Mouse (Mus musculus) thymus, postnatal 0 days (tissue): Measurements from ENCODE around the gene Nup107. TPM values are rescaled to one million over a fixed set of nuclear protein-coding genes. Genes with fewer than 3 reads are reported as not detected.

Source experiments
- DNase-seq: peaks from one replicate; pipeline ENCODE4 v3.0.0-alpha.2; 2015; ENCODE audit warnings: low spot score
- polyA plus RNA-seq: library from polyadenylated mRNA; unstranded; fragments of >200 nt; fragmentation: Nextera tagmentation; extraction: Ambion mirVana; gene quantifications from 2 replicates; pipeline ENCODE4 v1.2.1, GENCODE M21; 2015

The Nup107 gene
- polyA plus RNA-seq, result 73.7 and 81.7 TPM in 2 replicates

- peak; percentile 100 for DNase-seq
Measured at GRCm38 (mm10) chr10:117792141-117793091, at the start of gene Nup107. Gene Nup107, minus strand, starts transcription at chr10:117792705.

- no peak for DNase-seq
Measured at GRCm38 (mm10) chr10:117841765-117842164, 49.3 kb upstream of the Nup107 start.

- no peak for DNase-seq
Measured at GRCm38 (mm10) chr10:117840431-117840995, 48.0 kb upstream of the Nup107 start.

GRCm38 (mm10) chr10:117839737-117840136 is 47.2 kb upstream of the Nup107 start:
- no peak for DNase-seq

- DNase-seq, result no peak
Measured at GRCm38 (mm10) chr10:117838924-117839323, 46.4 kb upstream of the Nup107 start.

GRCm38 (mm10) chr10:117836354-117836753 is 43.8 kb upstream of the Nup107 start:
- peak; percentile 60 for DNase-seq

GRCm38 (mm10) chr10:117835453-117835852 is 42.9 kb upstream of the Nup107 start:
- DNase-seq, result no peak

GRCm38 (mm10) chr10:117830797-117831196 is 38.3 kb upstream of the Nup107 start:
- DNase-seq, result no peak

- no peak for DNase-seq
Measured at GRCm38 (mm10) chr10:117829472-117830155, 37.1 kb upstream of the Nup107 start.

- no peak for DNase-seq
Measured at GRCm38 (mm10) chr10:117829022-117829421, 36.5 kb upstream of the Nup107 start.

- DNase-seq, result no peak
Measured at GRCm38 (mm10) chr10:117828536-117828935, 36.0 kb upstream of the Nup107 start.

GRCm38 (mm10) chr10:117824647-117825046 is 32.1 kb upstream of the Nup107 start:
- no peak for DNase-seq

- no peak for DNase-seq
Measured at GRCm38 (mm10) chr10:117824139-117824538, 31.6 kb upstream of the Nup107 start.

GRCm38 (mm10) chr10:117823321-117823720 is 30.8 kb upstream of the Nup107 start:
- DNase-seq, result no peak

- no peak for DNase-seq
Measured at GRCm38 (mm10) chr10:117818600-117818999, 26.1 kb upstream of the Nup107 start.

GRCm38 (mm10) chr10:117816721-117817120 is 24.2 kb upstream of the Nup107 start:
- no peak for DNase-seq

GRCm38 (mm10) chr10:117812501-117812900 is 20.0 kb upstream of the Nup107 start:
- DNase-seq, result no peak

GRCm38 (mm10) chr10:117811555-117811954 is 19.1 kb upstream of the Nup107 start:
- no peak for DNase-seq

GRCm38 (mm10) chr10:117810506-117810905 is 18.0 kb upstream of the Nup107 start:
- no peak for DNase-seq

- DNase-seq, result peak; percentile 52
Measured at GRCm38 (mm10) chr10:117808068-117808467, 15.6 kb upstream of the Nup107 start.

GRCm38 (mm10) chr10:117805919-117806318 is 13.4 kb upstream of the Nup107 start:
- no peak for DNase-seq
